Mouse (Mus musculus) layer of hippocampus, adult 2 months (tissue): ENCODE data around the gene Dip2c. TPM values are rescaled to one million over a fixed set of nuclear protein-coding genes. Genes with fewer than 3 reads are reported as not detected.

Source experiments
- DNase-seq, 2 experiments: peaks; one replicate each; pipeline ENCODE4 v3.0.0; 2022; ENCODE audit warnings: low spot score in 2 of 2
- H3K27ac ChIP-seq: fragments of 200-600 bp; 2 replicates; pipeline ENCODE4 v1.8.1; 2022
- H3K4me3 ChIP-seq: fragments of 200-600 bp; 2 replicates; pipeline ENCODE4 v1.8.1; 2022; ENCODE audit warnings: mild to moderate bottlenecking
- CTCF ChIP-seq: fragments of 200-600 bp; conservative IDR thresholded peaks from 2 replicates; pipeline ENCODE4 v1.8.1; 2022; ENCODE audit warnings: antibody characterized with exemption, mild to moderate bottlenecking, moderate library complexity
- long read RNA-seq, 2 experiments: library from polyadenylated mRNA; stranded (forward); transcript quantifications; one replicate each; pipeline ENCODE4 v2.0.0; 2021; ENCODE audit warnings: borderline mapping rate in 2 of 2
- total RNA-seq, 2 experiments: library from RNA; stranded (reverse); gene quantifications; 2 replicates each; pipeline ENCODE4 v1.2.3; 2021

Gene Dip2c
- 10 to 100 TPM; 66.2 to 66.7 TPM for total RNA-seq
- long read RNA-seq, experiment 1, partial matches to known transcripts, result 14 of 20 reads
- long read RNA-seq, experiment 1, other reads (novel, unspliced or antisense), result 6 of 20 reads
- long read RNA-seq, experiment 2, partial matches to known transcripts, result 19 of 30 reads
- long read RNA-seq, experiment 2, other reads (novel, unspliced or antisense), result 11 of 30 reads

DNA sequence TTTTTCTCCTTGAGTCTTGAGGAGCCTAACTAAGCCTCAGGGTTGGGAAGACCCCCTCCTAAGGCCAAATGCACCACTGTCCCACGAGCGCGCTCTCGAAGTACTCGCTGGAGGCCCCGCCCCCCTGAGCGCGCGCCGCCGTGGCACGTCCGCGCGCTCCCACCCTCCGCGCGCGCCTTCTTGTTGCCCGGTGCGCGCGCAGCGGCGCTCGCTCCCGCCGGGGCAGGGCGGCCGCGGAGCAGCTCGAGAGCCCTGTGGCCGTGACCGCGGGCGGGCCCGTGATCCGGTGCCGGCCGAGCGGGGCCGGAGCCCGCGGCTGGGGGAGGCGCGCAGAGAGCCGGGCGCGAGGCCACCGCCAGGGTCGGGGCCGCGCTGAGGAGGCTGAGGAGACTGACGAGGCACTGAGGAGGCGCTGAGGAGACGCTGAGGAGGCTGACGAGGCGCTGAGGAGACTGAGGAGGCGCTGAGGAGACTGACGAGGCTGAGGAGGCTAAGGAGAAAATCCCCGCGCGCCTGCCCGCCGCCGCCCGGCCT is at the start of gene Dip2c:
Dip2c (plus strand) TSS at position 207 of the 534 bp plus-strand sequence.
- TF ChIP-seq CTCF, result 0 out of 2 replicates have a peak, but pooled peaks have one; percentile 12
- DNase-seq, result peak; percentile 65 to 87
- Histone ChIP-seq H3K4me3 (peak within 1 kb of the TSS; percentile 79), H3K27ac (peak within 1 kb of the TSS; percentile 96)

DNA sequence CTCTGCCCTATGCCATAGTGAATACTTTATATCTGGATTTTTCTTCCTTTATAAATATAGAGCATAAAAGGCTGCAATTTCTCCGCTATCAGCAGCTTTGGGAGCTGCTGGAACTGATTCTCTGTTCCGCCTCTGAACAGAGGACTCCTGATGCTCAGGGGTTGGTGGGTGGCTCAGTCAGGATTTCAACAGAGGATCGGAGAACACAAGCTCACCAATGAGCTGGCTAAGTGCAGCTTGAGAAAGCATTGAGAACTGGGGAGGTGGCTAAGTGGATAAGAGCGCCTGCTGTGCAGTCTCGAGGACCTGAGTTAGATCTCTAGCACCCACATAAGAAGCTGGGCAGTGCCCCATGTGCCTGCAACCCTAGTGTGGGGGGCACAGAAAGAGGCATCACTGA is 49.2 kb upstream of the Dip2c start:
- Histone ChIP-seq H3K27ac (peak overlapping the region; percentile 47), H3K4me3 (no peak overlapping the region)
- TF ChIP-seq CTCF, result no peak
- peak; percentile 21 to 27 for DNase-seq

DNA sequence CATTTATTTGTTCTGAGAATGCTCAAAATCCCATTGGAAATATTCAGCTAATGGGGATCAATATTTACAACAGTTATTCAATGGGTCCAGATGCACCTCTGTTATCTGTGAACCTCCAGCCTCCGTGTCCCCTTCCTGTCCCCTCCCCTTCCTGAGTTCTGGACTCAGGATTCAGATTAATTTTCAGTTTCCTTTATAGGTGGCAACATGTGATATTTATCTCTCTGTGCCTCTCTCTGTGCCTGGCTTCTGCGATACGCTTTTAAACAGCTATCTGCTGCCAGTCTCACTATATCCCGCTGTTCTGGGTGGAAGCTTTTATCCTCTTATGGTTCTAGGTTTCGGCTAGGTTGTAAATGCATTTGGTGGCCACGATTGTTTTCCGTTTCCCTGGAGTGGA is 38.8 kb upstream of the Dip2c start:
- Histone ChIP-seq H3K4me3 (no peak overlapping the region), H3K27ac (no peak overlapping the region)
- TF ChIP-seq CTCF, result no peak
- DNase-seq, result no peak

DNA sequence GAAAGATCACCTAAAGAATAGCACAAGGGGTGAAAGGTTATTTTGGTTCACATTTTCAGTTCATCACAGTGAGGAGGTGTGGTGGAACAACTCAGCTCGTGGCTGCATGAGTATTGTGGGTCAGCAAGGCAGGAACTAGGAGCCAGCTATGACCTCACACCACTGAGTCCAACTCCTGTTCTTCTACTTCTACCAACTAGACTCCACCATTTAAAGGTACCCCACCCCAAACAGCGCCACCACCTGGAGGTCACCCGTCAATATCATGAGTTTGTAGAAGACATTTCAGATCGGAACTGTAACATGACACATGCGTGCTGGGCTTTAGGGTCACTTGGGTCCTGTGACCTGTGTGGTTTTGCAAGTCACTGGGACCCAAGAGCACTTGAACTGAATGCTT is 37.2 kb upstream of the Dip2c start:
- Histone ChIP-seq H3K27ac (no peak overlapping the region), H3K4me3 (no peak overlapping the region)
- DNase-seq, result no peak
- TF ChIP-seq CTCF, result peak; percentile 27

DNA sequence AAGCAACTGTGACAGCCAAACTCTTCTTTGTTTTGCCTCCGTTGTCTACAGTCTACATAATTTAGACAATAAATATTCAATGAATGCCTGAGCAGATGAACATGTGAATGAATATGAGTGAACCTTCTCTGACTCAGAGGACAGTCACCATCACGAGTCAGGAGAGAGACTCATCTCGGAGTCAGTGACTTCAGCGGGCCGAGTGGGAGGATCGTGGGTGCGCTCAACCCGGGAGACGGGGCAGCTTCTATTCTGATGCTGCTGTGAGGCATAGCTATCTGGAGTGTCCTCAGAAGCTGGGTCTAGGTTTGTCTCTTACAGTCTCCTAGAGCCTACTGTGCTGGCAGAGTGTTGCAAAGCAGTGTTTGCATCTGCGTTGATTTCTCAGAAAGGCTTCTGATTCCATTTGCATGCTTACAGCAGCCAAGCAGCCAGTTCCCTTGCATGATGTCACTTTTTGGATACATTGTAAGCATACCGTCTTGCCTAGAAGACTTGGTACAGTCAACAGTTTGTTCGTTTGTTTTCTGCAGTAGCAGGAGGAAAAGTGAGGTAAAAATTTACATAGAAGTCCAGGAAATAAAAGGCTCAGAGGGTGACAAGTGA is 36.6 kb upstream of the Dip2c start:
- DNase-seq, result peak; percentile 60 to 80
- H3K27ac ChIP-seq, result no peak overlapping the region
- no peak for TF ChIP-seq CTCF
- H3K4me3 ChIP-seq, result peak overlapping the region; percentile 19; the same call in 1 of the 2 replicates

DNA sequence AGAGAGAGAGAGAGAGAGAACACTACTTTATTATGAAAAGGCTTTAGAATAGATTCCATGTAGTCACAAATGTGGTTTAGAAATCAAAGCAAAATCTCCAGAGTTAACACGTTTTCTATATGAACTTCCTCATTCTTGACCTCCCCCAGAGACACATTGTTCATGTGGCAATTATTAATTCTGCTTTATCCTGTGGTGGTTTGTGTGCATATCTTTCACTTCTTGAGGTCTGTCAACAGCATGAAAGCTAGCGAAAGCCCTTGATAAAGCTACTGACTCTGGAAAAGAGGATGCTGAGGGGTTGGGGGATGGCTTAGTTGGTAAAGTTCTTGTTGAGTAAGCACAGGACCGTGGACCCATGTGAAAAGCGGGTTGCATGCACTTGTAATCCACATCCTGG is 14.6 kb upstream of the Dip2c start:
- H3K4me3 ChIP-seq, result no peak overlapping the region
- no peak for DNase-seq
- H3K27ac ChIP-seq, result no peak overlapping the region
- no peak for TF ChIP-seq CTCF

DNA sequence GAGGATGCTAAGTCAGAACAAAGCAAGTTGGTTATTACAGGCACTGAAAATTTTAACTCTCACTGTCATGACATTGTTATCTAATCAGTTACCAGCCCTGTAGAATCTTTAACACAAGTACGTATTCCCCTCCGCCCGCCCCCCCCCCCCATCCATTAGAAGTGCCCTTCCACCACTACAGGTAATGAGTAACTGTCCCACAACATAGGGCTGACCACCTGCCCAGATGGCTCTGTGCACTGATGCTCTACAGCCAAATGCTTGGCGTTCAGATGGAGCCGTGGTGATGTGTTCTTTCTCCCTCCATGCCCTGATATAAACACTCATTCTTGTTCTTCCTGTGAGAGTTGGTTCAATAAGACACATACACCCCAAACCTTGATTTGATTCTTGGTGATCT is 10.8 kb upstream of the Dip2c start:
- H3K4me3 ChIP-seq, result no peak overlapping the region
- DNase-seq, result no peak
- no peak for TF ChIP-seq CTCF
- H3K27ac ChIP-seq, result no peak overlapping the region

DNA sequence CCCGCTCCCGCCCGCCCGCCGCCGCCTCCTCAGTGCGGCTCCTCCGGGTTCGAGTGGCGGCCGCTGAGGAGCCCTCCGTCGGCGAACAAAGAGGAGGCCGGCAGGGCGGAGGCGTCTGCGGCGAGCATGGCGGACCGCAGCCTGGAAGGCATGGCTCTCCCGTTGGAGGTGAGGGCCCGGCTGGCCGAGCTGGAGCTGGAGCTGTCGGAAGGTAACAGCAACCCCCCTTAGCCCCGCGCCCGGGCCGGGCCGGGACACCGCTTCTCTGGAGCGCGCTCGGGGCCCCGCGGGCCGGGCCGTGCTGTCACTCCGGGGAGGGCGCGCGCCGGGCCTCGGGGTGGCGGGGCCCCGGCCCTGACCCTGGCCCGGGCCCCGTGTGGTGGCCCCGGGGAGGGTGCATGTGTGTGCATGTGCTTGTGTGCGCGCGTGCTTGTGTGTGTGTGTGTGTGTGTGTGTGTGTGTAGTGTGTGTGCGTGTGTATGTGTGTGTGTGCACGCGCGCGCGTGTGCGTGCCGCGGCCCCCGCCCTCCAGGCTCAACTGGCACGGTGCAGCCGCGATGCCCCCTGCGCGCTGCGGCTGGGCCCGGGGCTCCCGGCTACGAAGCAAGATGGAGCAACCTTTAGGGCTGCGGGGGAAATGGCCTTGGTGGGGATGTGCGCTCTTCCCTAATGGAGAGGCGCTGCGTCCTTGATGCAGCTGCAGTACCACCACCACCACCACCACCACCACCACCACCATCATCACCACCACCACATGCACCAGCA is 710 bp downstream of the Dip2c start:
- no peak for TF ChIP-seq CTCF
- DNase-seq, result peak in 1 of 2 experiments; percentile 46
- H3K4me3 ChIP-seq, result peak overlapping the region; percentile 79
- peak overlapping the region; percentile 96 for H3K27ac ChIP-seq

DNA sequence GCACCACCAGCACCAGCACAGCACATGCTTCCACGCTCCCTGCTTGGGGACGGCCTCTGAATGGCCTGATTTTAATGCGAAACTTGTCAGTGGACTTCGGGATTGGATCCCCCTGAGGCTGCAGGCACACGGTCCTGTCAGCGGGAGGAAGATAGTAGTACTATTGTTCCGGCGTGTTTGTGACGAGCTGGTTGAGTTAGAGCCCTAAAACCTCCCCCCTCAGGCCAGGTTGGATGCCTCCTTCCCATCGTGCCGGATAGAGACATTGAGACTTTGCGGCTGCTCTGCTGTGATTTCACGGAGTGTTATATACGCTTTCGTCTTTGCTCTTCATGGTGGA is 1.3 kb downstream of the Dip2c start:
- TF ChIP-seq CTCF, result no peak
- peak overlapping the region; percentile 79 for H3K4me3 ChIP-seq
- no peak for DNase-seq
- peak overlapping the region; percentile 96; the same call in 1 of the 2 replicates for H3K27ac ChIP-seq

DNA sequence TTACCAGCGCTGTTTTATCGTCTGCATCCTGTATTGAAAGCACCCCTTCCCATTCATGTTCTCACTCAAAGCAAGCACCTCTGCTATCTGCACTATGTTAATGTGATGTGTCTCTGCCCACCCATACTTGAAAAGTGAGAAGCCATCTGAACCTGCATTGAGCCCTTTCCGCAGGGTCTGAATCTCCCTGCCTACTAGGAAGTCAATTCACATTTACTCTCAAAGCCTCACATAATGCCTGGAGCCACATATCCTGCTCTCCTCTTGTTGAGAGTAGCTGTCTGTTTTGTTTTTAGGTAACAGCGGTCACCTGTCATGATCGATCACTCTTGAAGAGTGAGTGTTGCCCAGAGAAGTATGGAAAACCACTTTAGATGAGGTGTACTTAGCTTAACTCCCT is 2.3 kb downstream of the Dip2c start:
- Histone ChIP-seq H3K4me3 (peak overlapping the region; percentile 79), H3K27ac (no peak overlapping the region)
- no peak for DNase-seq
- TF ChIP-seq CTCF, result no peak

DNA sequence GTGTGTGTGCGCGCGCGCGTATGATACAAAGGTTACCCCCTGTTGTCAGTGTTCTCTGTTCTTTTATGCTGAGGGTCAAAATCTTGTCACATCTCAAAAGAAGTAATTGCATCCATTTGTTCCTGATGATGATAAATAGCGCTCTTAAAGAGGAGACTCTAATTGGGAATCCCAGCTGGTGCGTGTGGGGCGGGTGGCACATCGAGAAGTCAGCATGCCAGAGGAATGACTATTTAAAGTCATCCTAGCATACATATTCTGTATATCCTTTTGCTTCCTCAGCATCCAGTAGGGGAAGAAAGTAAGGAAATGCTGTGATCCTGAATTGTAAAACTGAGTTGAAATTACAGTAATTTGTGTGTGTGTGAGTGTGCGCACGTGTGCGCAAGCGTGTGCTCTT is 6.7 kb downstream of the Dip2c start:
- no peak for TF ChIP-seq CTCF
- H3K4me3 ChIP-seq, result no peak overlapping the region
- no peak for DNase-seq
- no peak overlapping the region for H3K27ac ChIP-seq

DNA sequence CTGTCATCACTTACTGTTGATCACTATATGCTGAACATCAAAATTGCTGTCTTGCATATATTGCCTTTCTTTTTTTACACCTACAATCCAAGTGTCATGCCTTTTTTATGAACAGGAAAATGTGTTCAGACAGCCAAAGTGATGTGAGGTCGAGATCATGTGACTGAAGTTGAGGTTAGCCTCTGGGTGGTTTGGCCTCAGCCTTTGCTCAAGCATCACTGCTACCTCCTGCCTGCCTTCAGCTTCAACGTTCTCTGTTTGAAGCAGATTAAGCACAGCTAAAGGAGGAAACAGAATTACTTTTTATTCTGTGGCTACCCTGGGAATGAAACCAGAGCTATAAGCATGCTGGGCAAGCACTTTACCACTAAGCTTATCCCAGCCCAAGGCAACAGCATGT is 13.6 kb downstream of the Dip2c start:
- Histone ChIP-seq H3K27ac (no peak overlapping the region), H3K4me3 (no peak overlapping the region)
- no peak for DNase-seq
- TF ChIP-seq CTCF, result no peak

DNA sequence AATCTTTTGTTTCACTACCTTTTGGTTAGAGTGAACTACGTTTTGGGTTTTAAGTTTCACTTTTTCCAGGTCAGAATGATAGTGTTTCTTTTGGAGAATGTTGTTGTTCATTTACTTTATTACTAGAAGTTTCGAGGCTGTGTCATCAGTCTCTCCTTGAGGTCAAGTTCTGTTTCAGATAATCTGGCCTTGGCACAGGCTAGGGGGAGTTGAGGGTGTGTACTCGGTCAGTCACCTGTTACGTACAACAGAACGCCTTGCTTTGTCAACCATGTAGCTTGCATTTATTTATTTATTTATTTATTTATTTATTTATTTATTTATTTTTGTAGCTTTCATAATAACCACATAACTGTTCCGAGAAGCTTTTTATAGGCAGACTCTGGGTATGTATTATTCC is 20.0 kb downstream of the Dip2c start:
- no peak for TF ChIP-seq CTCF
- no peak overlapping the region for H3K4me3 ChIP-seq
- no peak overlapping the region for H3K27ac ChIP-seq
- DNase-seq, result no peak
